ENCODE assay signal across 1 mouse cellular context in the genomic region with DNA sequence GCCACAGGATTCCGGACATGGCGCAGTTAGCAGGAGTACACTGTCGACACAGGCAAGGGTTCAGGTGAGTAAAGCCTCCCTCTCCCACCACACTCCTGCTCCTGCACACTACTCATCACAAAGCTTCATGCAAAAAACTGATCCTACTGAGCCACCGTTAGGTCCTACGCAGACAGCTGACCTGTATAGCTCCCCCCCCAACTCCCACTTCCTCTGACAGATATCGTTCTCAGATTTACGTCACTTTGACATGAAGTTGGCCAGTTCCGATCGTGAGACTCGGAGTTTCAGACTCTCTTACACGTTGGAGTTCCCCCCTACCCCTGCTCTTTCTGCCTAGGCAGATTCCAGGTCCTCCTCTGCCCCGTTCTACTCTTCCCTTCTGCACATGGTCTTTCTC.
TF ChIP-seq lines count a peak whose summit lies in the region.

No protein-coding gene starts in this region.

TF ChIP-seq in CH12.LX, 34 proteins besides CTCF, POLR2A, EP300 and RAD21 (continued from another document):
- TF ChIP-seq HCFC1 (IDR thresholded peaks at IDR 0.05; ENCODE audit: low read depth, low read length) (peak; percentile 59), GABPA (IDR thresholded peaks at IDR 0.05; ENCODE audit: insufficient replicate concordance, low read depth, low read length) (no peak), ETS1 (conservative IDR thresholded peaks at IDR 0.05; ENCODE audit: low read depth, low read length) (peak; percentile 30; the same call in 1 of the 2 replicates), POLR2AphosphoS2 (IDR thresholded peaks at IDR 0.05; ENCODE audit: low read depth, low read length) (no peak), NELFE (IDR thresholded peaks at IDR 0.05; ENCODE audit: low read depth, low read length) (no peak), E2F4 (IDR thresholded peaks at IDR 0.05; ENCODE audit: insufficient replicate concordance, low read depth, low read length) (no peak), JUND (conservative IDR thresholded peaks at IDR 0.05; ENCODE audit: low read depth, low read length) (no peak), NRF1 (IDR thresholded peaks at IDR 0.05; ENCODE audit: low read depth, low read length) (no peak), PAX5 (IDR thresholded peaks at IDR 0.05; ENCODE audit: low read length) (no peak), MYC (IDR thresholded peaks at IDR 0.05; ENCODE audit: low read depth, low read length) (no peak), USF1 (IDR thresholded peaks at IDR 0.05; ENCODE audit: low read depth, low read length) (peak; percentile 20; the same call in 1 of the 2 replicates), ZKSCAN1 (IDR thresholded peaks at IDR 0.05; ENCODE audit: borderline replicate concordance, low read depth, low read length) (no peak), ZC3H11A (IDR thresholded peaks at IDR 0.05; ENCODE audit: low read depth, low read length) (no peak)
